Mouse (Mus musculus): ENCODE data around the gene Chrna7.
A peak's percentile ranks its signal among the peaks of the same experiment; 100 is the strongest.

The Chrna7 gene

DNA sequence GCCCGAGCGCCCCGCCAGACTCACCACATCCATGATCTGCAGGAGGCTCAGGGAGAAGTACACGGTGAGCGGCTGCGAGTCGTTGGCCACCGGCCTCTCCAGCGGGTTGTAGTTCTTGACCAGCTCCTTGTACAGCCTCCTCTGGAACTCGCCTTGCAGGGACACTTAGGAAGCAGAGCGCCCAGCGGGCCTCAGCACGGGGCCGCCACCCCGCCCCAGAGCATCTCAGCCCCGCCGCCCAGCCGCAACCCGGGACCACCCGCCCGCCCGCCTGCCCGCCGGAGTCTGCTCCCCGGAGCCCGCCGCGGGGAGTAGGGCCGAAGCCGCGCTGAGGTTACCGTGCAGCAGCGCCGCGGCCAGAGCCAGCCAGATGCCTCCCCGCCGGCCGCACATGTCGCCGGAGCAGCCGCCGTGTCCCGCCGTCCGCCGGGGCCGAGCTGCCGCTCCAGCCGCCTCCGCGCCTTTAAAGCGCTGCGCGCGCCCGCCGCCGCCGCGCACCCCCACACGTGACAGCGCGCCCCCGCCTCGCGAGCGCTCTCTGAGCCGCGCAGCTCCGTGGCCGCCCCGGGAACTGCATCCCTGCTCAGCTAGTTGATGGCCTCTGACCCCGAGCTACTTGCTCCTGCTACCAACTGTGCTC is at the start of gene Chrna7:
TSS of gene Chrna7 (minus strand) at position 486 of the 640 bp plus-strand sequence.
- peak; percentile 94 for DNase-seq

DNA sequence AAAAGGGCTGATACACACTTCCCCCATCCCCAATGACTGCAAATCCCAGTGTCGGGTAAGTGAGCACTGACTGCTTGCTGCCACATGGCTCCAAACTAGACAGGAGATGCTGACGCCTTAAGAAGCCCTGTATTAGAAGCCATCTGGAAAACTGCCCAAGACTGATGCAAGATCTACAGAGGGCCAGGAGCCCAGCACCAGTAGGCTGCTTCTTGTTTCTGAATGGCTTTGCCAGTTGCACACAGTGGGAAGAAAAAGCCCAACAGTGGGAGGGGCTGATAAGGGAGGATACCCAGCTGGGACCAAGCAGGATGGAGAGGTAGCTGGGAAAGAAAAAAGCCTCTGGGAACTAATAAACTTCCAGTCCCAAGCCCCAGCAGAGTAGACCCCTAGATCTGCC is 37.0 kb upstream of the Chrna7 start:
- no peak for DNase-seq

DNA sequence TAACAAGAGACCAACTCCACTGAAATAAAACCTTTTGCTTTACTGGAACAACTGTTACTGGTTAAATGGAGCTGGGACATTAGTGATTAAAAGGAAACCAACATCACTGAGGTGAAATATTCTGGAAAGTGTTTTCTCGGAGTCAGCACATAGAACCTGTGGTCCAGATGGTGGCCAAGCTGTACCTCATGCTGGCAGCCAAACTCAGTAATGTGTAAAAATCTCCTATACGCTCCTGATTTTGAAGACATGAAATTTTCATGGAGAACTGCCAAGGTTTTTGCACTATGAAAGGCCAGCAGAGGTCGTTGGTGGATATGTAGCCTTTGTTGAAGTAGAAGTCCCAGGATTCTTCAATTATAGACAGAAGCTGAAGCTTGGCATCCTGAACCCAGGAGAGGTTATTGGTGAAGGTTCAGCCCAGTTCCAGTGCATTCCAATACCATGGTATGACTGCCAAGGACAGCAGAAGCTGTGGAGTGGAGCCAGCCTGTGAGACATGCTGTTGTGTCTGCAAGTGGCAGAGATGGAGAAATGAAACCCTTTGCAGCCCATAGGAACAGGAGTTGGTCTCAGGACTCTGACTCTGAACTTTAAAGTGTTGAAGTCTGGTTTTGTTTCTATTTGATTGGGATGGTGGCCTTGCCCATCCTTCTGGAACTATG is 25.6 kb upstream of the Chrna7 start:
- no peak for DNase-seq

DNA sequence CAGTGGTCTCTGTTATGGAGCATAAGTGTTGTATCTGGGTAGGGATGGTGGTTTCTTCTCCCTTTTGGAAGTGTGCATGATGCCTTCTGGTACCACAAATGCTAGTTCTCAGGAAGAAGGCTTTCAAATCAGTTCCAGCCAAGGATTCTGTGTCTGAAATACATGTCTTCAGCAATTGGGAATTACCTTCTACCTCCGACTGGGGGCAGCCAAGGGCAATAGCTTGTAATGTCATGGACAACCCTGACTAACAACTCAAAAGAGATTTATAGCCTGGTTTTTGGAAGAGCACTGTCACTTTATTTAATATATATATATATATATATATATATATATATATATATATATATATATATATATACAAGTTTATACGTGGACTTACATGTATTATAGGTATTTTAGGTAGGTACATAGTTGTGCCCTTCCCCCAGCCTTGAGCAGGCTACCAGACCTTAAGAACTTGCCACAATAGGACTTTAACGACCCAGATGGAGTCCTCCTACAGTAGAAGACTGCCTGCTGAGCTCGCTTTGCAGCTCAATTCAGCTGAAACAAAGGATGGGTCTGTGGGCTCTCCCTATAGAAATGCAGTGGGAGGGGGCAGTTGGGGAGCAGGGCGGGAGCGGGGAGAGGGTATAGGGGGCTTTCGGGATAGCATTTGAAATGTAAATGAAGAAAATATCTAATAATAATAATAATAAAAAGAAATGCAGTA is 12.9 kb upstream of the Chrna7 start:
- DNase-seq = no peak

DNA sequence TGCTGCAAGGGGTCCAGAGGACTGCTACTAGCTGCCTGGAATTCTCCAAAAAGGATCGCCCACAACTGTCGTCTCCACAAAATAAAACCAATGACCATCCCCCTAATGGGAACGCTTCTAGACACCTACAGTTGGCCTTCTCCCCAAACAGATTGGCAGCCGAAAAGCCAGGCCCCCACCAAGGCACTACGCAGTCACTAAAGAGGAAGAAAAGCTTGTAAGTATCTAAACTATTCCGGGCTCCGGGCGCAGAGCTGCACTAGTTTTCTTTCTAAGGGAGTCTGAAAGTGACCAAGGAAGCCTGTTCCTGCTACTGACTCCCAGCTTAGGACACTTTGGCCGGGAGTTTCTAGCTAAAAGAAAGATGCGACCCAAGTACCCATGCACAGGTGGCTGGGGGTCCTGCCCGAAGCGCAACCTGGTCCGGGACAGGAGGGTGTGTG is 707 bp downstream of the Chrna7 start:
- no peak for DNase-seq

DNA sequence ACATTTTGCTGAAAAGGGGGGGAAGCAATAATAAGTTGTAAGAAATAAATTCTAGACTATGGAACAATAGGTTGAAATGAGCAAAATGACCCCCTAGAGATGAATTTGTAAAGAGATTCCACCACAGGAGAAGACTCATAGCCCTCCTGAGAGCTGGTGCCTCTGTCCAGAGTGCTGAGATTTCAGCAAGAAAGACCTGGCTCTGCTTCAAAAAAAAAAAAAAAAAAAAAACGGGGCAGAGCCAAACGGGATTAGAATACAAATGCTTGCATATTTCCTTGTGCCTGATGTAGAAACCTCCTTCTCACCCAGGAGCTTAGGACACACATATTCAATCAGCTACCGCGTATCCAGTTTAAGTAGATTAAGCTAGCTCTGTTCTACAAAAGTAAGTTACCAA is 2.9 kb downstream of the Chrna7 start:
- peak; percentile 41 for DNase-seq

DNA sequence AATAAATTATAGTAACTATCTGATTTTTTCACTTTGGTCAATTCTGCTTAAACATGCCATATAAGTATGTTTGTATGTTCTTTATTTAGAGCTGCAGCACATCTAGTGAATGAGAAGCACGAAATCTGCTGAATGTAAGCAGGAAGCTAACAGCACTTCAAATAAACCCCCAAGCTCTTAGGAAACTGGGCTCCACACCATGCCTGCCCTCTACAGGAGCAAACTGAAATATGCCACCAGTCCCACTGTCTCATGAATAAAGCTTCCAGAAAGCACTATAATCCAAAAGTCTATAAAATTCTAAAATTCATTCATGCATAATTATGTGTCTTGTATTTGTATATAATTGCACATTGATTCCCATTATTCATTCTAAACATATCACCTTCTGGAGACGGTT is 5.2 kb downstream of the Chrna7 start:
- peak; percentile 39 for DNase-seq

DNA sequence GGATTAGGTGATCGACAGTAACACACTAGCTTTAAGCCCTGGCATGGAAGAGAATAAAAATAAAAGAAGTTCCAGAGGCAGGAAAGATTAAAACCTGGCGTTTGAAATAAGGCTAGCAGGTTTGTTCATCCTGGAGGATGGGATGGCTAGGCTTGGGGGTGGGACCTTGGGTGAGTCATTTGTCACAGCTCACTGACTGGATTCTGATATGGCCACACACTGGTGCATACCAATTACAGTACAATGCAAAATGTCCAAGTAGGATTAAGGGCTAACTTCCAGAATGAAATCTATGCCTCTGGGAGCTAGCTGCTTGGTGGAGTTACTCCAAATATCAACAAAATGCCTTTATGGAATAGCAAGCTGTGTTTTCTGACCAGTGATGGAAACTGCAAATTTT is 16.8 kb downstream of the Chrna7 start:
- no peak for DNase-seq

DNA sequence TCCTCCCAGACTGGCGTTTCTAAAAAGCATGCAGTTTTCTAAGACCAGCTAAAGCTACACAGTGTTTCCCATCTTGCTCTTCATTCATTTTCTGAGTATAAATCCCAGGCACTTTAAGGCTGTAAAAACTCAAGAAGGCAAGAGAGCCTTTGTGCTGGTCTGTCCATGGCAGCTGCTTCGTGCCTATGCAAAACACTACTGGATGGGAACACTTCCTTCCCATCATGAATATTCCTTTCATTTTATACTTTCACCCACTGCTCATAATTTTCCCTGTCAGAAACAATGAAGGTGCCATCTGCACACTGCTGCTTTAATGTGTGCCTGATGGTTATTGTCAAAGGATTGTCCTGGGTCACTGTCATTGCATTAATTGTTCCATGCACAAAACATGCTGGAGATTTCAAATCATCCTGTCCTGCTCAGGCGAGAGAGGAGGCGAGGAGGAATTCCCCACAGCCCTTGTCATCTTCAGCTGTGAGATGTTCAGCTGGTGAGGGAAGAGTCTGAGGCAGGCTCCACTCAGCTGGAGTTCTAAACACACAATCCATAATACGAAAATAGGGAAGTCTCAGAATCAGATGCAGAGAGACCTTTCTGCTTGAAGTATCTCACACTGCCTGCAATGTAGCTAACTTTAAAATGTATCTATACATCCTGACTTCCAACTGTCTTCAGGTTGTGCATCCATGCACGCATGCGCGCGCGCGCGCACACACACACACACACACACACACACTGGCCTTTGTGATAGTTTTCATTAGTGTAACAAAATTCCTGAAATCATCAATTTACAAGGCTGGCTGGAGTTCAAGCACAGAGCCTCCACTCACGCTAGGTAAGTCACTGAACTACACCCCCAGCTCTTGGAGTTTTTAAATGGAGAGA is 22.5 kb downstream of the Chrna7 start:
- peak; percentile 8 for DNase-seq

DNA sequence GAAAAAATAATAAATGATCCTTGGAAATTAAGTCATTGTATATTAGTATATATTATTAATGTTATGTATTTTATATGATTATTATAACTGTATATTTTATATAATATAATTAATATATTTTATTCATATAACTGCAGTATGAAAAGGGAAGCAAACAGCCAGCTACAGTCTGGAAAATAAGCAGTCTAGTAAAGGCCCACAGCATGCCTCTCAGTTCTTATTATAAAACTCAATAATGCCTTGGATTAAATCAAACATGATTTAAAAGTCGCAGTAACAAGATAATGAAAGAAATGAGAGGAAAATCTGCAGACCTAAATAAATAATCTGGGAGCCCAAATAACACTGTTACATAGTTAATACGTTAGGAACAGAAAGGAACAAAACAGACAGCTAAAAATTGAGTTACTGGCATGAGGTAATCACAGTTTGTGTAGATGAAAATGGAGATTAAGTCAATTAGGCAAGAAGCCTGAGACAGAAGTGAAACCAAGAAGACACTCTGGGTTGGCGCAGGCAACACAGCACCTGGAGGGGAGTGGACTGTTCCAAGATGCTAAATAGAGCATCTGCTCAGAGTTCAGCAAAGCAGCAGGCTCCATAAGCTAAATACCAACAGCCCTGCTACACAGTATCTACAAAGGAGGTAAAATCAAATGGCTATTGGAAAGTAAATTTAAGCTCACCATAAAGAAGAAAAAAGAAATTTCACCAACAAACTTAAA is 42.1 kb downstream of the Chrna7 start:
- no peak for DNase-seq

DNA sequence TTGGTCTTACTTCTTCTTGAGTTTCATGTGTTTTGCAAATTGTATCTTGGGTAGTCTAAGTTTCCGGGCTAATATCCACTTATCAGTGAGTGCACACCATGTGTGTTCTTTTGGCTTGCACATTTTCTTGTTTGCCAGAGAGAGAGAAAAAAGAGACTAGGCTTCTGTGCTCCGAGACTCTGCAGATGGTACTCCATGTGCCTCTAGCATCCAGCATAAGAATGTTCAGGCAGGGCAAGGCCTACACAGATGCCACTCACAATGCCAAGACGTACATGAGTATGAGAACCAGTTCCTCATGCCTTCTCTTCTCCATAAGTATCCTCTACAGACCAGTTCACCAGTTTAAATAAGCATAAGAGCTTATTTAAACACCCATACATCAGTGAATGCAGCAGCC is 47.8 kb downstream of the Chrna7 start:
- DNase-seq = no peak

DNA sequence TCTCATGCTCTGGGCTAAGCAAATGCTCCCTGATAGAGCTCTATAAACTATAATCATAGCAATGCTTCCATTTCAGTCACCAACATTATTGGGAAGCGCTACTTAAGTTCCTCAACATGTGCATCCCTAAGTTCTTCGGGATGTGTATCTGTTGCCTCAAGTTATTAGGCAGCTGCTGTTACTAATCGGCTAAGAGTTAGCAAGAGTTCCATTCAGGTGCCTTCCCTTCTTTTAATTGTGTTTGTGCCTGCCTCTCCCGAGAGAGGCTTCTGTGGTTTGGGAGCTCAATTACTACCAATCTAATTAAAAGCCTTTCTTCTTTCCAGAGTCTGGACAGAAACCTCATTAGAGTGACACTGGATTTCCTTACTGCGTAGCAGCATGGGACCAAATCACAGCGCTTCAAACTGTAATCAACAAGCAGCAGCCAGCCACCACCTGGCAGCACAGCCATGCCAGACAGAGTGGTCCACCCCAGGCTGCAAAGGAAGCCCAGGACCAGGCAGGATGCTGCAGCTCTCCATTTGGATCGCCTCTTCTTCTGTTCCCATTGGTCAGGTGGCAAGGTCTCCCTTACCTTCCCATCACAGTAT is 50.0 kb downstream of the Chrna7 start:
- DNase-seq = no peak

DNA sequence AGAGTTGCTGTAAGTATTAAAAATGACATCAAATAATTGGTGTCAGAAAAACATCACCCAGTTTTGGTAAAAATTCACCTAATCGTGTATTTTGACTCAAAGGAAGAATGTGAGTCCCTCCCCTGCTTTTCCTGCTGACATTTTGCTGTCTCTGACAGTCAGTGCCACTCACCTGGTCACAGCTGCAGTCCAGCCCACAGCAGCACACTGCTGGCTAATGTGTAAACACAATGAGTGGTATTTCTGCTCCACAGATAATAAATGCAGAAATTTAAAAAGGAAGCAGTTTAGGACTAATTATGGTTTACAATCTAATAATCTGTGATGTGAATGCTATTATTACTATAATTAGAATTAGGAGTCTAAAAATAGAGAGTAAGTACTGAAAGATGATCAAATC is 59.1 kb downstream of the Chrna7 start:
- DNase-seq = no peak

DNA sequence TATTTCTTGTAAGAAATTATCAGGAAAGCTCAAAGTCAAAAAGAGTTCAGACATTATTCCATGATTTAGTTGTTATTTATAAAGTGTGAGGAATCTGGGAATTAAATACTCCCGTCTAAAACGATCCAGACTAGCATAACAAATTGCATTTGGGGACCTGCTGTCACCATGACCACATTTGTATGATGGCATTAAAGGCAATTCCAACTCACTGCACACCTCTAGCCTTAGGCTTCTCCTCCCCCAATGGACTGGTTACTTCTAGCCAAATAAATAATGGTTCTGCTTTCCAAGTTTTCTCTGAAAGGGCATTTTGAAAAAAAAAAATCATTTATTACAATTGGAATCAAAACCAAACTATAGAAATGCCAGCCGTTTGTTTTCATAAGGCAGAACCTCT is 63.6 kb downstream of the Chrna7 start:
- DNase-seq = no peak

DNA sequence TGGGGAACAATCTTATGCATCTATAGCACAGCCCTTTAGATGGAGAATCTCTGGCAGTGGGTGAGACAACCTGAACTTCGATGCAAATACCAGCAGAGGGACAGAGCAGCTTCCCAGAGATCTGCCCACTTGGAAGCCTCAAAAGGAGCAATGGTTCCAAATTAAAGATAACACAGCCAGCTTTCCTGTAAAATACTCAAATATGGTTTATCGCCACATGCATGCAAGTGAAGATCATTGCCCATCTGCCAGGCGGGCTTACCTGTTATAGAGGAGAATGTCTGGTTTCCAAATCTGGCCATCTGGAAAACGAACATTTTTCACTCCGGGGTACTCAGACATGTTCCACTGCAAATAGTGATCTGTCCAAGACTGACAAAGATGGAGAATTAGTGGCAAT is 64.0 kb downstream of the Chrna7 start:
- DNase-seq = no peak

DNA sequence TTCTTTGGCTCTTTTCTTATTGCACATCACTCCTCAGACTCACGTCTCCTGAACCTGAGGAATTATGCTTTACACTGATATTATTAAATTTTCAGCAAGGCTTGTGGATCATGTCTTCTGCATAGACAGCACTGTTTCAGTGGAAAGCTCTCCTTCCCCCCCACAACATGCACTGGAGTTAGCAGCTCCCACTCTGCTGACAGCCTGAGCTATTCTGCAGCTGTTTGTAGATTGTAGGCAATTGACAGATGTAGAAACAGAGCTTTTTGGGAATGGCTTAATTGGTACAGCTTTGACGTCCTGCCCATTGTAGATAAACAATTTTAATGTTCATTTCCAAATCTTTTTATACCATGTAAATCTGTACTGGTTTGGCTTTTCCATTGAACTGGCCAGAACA is 89.8 kb downstream of the Chrna7 start:
- no peak for DNase-seq

DNA sequence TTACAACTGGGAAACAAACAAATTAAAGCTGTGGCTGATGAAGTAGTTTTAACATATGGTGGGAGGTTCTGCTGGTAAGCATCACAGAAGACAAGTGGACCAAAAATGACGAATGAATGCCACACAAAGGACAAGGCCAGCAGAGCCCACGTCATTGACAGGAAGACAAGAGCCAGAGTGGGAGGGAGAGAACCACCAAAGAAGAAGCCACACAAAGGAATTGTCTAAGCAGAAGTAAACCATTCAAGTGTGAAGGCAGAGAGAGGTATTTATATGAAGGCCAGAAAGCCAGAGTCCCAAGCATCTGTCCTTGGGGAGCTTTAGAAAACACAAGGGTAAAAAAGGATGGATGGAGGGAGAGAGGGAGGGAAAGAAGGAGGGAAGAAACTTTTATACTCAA is 98.7 kb downstream of the Chrna7 start:
- peak; percentile 33 for DNase-seq

DNA sequence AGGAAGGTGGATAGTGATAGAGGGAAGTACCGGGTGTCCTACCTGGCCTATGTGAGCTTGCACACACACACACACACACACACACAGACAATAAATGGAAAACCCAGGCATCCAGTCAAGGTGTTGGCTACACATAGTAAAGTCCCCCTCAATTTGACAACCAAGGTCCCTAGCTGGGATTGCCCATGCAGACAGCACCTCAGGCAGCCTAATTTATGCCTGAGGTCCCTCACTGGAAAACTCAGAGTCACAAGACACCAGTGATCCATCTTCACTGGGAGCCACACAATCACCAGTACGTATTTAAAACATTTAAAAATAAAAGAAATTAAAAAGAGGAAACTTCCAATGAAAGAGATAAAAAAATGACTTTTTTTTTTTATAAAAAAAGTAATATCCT is 99.1 kb downstream of the Chrna7 start:
- DNase-seq = no peak

DNA sequence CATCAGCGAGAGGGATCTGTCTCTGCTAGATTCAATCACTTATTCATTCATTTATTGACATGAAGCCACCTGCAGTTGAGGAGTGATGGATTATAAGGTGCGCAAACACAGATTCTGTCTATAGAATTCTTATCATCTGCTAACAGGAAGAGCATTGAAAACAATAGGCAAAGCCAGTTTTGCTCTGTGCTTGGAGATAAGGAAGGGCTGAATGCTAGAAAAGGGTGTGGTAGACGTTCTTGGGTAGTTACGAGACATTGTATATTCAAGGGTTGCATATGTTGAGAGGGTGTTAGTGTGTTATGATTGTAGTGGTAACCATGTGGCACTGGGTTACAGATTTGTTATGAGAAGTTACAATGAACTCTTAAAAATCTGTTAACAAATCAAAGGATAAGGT is 103.0 kb downstream of the Chrna7 start:
- DNase-seq = no peak

DNA sequence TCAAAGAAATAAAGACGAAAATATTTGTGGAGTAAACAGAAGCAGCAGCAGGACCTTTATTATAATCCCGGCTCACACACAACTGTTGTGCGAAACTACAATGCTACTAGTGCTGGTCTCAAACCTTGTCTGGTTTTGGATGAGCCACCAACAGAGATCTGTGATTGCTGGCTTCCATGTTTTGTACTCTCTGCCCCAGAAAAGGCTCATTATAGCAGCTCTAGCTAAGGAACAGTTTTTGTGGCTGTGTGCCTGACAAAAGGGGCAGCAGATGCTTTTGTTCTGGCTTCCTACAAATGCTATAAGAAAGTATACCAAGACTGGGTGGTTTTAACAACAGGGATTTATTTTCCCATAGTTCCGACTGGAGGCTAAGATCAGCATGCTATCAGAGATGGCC is 126.4 kb downstream of the Chrna7 start:
- no peak for DNase-seq

DNA sequence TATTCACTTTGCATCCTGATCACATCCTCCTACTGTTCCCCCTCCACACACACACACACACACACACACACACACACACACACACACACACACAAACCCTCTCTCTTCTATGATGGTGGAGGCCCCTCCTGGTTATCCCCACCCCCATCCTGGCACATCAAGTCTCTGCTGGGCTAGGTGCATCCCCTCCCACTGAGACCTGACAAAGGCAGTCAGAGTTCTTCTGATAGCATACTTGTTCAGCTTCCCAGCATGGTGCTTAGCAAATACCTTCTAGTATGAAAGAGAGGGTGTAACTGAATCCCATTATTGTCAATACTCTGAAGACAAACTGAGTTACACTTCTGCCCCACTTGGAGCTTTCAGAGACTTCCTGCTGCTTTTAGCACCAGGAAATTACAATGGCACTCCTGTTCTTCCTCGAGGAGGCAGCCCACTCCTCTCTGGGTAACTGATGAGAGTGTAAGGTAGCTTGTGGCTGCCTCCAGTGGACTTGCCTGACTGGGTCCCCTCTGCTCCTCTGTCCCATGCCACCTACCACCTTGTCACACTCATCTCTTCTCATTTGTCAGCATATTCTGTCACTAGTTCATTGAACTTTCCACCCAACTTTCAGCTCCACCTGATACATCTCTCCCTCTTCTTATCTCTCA is 127.9 kb downstream of the Chrna7 start:
- DNase-seq = peak; percentile 1

DNA sequence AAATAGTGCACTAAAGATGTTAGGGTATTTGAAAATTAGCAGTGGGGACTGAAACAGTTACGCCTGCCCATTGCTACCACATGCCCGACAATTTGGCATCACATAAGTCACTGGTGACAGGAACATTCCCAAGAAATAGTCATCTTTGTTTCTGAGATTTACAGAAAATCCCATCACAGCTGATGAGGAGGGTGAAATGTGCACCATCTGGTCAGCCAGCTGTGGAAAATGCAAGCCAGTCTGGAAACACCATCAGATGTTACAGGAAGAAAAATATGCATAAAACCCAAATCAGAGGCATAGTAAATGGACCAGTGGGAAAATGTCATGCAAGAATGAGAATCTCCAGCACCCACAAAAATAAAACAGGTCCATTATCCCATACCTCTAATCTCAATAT is 151.4 kb downstream of the Chrna7 start:
- no peak for DNase-seq

Measured in embryo, embryonic 11 days (tissue).